Mouse (Mus musculus): ENCODE results near the gene Ttll12. TPM values are rescaled to one million over a fixed set of nuclear protein-coding genes. Genes with fewer than 3 reads are reported as not detected.

Gene Ttll12
- total RNA-seq, 2 experiments from 2014 or later = 4.2 to 4.9 TPM

DNA sequence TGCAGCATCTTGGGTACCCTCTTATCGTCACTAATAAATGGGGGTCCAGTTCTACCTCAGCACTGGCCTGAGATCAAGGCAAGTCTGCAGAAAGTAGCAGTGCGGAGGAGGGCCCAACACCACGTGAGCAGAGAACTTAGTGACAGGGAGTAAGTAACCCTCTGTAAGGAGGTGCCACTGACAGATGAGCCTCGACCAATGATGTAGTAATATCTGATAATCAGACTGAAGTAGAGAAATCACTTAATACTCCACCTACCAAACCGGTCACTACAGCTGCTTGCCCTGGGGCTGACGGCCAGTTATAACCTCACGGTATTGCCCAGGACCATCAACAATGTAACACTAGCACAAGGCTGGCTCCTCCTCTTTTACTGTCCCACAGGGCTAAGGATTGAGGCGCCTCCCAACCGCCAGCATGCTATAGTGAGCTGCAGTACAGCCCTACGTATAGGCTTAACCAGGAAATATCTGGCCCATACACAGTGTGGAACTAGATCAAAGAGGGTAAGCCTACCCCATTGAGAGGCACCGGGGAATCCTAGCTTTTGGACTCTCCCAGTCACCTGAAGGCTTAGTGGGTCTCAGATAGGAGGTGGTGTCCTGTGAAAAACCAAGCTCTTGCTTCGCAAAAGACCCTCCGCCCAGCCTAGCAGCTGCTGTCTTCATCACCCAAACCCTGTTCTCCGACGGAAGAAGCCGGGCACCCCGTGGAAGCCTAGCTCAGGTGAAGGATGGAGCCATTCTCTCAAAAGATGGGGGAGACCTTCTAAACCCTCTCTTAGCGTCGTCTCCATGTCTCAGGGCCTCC is 1.1 kb downstream of the Ttll12 start:
- no peak for DNase-seq

DNA sequence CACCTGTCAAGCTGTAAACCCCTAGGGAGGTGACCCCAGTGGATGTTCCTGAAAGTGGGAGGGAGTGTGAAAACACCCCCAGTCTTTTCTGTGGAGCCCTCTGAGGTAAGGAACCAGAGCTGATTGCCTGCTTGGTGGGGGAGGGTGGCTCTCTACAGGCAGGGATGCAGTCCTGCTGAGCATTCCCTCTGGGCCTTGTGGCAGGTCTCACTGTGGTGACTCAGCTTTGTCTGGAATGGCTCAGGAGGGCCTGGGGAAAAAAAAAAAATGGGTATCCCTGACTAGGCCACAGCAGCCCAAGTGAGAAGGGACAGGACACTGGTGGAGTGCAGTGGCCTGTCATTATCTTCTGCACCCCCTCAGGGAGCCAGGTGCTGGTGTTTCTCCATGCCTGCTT is 1.8 kb downstream of the Ttll12 start:
- DNase-seq = no peak

DNA sequence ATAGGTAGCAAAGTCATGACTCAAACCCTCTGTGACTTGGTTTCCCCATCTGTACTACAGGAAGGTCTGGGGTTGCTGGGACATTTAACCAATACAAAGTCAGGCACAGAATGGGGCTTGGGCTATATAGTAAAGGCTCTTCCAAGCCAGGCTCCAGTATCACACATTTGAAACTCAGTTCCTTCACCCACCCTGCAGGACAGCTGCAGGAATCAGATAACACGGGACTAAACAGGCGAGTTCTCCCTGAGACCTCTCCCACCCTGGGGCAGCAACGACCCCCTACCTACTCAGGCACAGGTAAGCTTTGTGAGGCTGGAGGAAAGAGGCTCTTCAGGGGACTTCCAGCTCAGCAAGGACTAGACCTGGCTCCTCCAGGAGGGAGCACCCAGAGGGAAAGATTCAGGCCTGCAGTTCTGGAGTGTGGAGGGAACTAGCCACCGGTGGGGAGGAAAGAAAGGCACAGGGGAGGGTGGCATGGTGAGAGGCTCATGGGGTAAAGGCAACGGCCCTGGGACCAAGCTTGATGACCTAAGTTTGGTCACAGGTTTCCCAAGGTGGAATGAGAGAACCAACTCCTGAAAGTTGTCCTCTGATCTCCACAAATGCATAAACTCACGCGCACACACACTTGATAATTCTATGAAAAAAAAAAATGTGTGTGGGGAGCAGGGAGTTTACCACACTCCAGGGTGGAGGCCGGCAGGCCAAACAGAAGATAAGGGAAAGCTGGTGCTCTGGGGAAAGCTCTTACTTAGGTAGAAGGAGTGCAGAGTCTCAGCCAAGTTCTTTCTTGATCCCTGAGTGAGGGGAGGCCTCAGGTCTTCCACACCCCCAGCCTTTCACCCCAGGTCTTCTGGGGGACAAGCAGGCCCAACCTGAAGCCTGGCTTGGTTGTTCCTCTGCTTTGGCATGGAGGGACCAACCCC is 2.4 kb downstream of the Ttll12 start:
- no peak for DNase-seq

DNA sequence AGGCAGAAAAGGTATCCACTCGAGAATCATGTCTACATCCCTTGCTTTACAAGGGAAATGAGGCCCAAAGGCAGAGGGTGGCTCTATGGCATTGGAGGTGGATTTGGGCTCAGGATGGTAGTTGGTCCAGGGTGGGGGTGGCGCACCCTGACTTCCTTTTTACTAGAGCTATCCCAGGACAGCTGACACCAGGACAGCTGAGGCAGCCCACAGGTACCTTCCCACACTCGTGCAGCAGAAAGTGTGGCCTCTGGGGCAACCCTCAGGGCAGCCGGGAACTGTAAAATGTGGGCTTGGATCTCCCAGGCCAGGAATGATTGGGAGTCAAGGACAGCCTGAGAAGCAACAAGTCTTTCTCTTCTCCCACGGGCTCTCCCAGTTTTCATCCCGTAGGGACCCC is 3.2 kb downstream of the Ttll12 start:
- DNase-seq = no peak

DNA sequence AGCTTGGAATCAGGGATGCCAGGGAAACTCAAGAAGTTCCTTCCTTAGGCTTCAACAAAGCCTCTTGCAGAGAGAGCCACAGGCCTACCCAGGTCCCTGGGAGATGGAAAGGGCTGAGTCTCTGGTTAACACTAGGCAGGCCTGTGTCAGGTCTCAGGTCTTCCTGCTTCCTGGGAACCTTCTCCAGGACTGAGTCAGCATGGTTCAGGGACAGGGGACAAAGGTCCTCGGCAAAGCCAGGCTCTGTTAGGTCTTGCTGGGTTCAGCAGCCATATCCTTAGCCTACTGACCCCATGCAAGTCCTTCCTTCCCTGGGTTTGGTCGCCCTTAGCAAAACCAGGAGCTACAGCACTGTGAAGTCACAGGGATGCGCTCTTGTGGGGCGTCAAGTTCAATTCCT is 4.1 kb downstream of the Ttll12 start:
- no peak for DNase-seq

DNA sequence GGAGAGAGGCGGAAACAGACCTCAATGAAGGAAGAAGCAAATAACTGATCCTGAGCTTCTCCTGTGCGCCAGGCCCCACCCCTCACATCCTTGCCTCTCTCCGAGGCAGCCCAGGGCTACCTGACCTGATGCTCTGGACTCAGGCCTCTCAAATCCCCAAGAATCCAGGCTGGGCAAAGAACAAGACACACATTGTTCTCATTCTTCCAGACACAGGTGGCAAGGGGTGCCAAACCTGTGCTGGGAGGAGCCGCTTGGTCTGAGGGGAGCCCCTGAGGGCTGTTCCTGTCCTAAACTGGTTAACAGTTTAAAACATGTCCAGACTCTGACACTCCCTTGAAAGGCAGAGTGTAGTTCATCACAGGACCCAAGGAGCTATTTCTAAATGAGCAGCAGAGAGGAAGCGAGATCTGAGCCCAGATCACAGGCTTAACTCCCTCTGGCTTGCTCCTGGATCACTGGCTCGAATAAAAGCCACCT is 10.2 kb downstream of the Ttll12 start:
- no peak for DNase-seq

DNA sequence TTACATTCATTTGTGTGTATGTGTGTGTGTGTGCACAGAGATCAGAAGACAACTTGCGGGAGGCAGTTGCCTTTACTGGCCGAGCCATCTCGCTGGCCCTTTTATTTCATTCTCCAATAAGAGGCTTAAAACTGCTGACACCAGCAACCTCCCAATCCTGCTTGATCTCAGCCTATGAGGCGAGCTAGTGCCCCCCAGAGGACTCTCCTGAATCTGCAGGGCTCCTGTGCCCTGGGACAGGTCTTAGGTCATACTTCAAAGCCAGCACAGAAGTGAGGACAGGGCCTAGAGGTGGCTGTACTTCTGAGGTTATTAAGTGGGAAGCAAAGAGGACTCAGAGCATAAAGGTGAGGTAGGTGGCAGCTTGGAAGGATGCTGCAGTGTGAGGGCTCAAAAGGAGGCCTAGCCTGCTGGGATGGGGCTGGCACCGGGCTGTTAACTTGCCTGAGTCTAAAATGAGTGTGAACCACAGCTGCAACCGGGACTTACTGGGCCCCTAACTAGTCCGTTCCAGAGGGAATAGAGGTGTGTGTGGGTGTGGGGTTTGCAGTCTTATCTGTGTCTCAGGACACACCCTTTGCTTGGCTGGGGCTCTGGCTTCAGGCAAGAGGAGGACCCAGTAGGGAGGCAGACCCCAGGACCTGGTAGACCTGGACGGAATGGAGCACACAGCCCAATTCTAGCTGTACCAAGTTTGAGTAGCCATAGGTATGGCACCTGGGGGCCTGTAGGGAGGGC is 11.4 kb downstream of the Ttll12 start:
- DNase-seq = peak; percentile 53

DNA sequence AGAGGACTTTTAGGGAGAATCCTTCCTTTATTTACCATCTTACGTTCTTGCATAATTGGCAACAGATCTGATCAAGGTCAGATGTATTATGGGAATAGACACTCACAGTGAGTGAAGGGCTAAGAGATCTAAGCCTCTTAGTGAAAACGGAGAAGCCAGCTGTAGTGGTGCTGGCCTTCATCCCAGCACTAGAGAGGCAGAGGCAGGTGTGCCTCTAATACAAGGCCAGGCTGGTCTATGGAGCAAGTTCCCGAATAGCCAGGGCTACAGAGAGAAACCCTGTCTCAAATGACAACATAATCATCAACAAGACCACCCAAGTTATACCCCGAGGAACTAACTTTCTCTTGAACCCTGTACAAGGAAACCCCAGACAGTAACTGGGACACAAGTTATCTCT is 12.0 kb downstream of the Ttll12 start:
- no peak for DNase-seq

DNA sequence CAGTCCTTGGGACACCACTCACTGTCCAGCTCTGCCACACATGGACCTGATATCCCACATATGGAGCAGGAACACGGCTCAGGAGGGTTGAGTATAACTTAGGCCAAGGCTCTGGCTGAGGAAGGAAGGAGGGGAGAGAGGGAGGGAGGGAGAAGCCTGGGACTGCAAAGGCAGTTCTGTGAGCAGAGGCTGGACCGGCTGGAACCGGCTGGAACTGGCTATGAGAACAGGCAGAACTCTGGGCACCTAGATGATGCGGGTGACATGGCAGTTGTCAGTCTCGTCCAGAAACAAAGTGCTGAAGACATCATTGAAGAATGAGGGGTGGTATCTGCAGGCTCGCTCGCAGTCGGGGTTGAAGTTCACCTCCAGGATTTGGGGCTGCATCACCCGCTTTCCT is 18.3 kb downstream of the Ttll12 start:
- no peak for DNase-seq

DNA sequence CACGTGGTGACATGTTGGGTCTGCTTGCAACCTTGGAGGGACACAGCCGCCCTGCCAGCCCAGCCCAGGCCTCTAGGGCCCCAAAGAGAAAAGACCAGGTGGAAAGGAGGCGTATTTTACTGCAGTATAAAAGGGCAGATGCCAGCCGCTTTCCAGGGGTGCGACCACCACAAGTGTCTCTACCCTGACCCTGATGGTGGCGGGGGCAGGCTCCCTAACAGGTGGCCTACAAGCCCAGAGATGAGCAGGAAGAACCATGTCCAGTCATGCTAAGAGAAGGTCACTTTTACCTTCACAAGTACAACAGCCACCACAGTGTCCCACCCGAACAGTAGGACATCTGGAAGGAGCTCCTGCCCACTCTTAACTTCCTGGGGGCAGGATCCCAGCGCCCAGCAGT is 19.4 kb downstream of the Ttll12 start:
- DNase-seq = no peak

DNA sequence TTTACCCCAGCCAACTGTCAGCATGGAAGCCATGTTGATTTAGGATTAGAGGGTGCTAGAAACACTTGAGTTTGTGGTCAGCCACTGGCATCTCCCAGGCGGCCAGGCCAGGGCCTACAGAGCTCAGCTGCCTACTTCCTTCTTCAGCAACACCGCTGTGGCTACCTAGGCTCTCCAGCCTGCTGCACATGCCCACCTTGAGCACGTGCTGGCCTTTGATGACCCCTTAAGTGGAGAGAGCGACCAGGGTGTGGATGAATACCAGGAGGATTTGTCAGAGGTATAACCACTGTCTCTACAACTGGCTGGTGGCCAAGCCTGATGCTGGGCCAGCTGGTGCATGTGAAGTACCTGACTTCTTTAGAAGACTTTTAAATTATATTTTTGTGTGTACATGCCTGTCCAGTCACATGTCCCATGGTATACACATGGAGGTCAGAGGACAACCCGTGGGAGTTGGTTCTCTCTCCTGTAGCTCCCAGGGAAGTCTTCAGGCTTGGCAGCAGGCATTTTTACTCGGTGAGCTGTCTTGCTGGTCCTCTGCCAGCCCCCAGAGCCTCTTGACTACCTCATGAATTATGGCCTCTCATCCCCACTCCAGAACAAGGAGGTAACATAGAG is 20.1 kb downstream of the Ttll12 start:
- DNase-seq = no peak

DNA sequence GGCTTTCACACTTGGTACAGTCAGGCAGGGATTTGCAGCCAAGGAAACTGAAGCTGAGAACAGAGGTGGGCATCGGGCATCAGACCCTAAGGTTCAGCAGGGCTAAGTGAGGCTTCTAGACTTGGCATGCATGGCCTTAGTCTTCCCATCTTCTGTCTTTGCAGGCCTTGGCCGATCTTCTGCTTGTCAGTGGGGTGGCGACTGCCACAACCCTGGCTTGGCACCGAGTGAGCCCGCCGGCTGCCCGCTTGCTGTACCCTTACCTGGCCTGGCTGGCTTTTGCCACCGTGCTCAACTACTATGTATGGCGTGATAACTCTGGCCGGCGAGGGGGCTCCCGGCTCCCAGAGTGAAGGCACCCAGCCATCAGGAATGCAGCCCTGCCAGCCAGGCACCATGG is 21.4 kb downstream of the Ttll12 start:
- DNase-seq = no peak

DNA sequence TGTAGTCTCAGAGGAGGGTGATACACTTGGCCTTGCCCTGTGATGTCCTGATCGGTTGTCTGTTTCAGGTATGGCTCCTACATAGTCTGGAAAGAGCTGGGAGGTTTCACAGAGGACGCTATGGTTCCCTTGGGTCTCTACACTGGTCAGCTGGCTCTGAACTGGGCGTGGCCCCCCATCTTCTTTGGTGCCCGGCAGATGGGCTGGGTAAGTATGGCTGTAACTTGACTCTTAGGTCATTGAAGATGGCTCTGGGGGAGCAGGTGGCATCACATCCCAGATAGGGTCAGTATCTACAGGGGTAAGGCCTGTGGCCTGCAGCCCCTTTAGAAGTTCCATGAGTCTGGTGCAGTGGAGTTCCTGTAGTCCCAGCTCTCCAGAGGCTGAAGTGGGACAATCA is 22.8 kb downstream of the Ttll12 start:
- no peak for DNase-seq

DNA sequence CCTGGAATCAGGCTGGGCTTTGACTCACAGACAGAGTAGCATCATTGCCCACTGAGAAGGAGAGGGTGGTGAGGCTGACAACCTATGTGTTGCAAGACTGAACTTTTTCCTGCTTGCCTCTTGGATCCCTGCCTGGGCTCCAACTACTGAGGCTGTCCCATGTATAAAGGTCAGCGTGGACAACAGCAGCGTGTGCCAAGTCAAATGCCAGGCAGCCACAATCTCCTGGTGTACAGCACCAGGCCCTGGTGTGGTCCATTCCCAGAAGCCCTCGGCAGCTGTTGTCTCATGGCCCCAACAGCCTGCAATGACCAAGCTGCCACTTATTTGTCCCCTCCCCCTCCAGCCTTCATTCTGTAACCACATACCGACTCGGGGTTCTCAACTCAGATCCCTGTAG is 23.3 kb downstream of the Ttll12 start:
- peak; percentile 42 for DNase-seq

DNA sequence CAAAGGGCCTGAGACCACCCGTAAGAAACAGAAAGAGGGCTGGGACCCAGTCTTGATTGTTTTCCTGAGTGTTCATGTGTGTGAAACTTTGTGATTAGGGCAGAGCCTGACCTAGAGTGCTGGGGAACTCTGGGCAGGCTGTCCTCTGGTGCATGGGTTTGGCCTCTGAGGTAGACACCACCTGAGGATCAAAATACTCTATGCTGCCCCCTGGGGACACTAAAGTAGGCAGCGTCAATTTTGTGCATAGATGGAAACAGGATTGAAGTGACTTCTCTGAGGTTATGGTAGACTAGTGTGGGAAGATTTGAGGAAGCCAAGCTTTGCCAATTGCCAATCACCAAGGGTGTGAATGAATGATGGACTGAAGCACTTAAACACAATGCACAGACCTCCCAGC is 24.3 kb downstream of the Ttll12 start:
- no peak for DNase-seq

DNA sequence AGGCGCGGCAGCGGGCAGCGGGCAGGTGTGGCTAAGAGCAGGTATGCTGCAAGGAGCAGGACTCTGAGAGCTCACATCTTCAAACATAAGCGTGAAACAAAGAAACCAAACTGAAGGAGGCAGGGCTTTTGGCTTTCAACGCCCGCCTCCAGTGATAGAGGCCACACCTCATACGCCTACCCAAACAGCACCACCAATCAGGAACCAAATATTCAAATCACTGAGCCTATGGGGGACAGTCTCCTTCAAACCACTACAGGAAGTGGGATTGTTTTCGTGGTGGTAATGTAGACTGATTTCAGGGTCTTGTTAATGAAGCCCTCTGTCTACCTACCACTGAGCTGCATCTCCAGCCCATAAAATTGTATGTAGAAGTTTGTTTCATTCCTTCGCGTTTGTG is 25.3 kb downstream of the Ttll12 start:
- DNase-seq = no peak

DNA sequence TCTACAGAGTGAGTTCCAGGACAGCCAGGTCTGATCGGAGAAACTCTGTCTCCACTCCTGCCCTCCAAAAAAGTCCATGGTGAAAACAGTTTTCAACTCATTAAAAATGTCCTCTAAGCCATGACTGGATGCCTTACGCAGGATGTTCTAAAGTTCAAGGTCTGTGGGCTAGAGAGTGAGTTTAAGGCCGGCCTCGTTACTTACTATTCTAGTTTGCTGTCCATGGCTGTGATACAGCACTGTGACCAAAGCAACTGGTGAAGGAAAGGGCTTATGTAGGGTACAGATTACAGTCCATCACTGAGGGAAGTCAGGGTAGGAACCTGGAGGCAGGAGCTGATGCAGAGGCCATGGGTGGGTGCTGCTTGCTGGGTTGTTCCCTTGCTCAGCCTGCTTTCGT is 26.4 kb downstream of the Ttll12 start:
- DNase-seq = no peak

DNA sequence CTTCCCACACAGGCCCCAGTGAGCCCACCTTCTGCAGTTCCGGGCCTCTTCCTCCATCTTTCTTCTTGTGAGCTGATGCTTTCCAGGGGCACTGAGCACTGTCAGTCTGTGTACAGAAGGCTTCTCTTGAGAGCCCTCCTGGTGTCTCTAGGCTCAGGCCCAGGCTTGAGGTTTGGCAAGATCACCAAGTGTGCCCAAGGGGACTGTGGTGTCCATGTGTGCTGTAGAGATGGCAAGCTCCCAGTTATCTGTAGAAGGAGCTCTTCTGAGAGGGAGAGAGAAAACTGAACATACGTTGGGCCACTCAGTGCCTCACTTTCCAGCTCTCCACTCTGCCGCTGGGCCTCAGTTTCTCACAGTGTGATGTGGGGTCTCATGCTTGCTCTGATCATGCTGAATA is 27.2 kb downstream of the Ttll12 start:
- DNase-seq = no peak

DNA sequence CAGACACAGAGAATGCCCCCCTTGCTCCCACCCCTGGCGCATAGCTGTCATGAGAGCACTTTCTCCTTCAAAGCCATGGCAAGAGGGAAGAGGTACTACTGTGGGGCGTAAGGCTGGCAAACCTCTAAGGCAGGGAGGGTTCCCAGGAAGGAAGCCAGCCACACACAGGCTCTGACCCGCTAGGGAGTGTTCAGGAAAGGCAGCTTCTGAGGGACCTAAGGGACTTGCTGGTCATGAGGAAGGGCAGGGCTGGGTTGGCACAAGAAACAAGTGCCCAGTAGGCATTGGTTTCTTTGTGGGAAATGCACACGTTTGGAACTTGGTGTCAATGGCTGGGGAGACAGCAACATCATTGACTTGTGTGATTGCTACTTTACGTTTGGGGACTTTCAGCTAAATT is 29.0 kb downstream of the Ttll12 start:
- no peak for DNase-seq

DNA sequence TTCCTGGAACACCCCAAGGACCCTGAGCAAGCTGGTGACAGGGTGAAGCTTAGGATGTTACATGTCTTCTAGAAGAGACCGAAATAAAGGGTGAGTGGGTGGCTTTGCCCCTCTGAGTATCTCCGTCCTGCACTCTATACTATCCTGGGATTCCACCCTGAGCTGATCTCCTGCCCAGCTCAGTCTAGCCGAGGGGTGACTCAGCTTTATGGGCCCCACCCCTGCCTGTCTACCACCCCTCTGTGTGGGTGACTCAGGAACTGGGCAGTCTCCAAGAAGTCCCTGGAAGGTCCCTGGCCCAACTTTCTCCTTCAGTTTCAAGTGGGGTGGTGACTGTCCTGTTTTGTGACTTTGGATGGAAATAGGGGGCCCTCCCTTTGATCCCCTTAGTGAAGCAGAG is 29.5 kb downstream of the Ttll12 start:
- DNase-seq = peak; percentile 30

DNA sequence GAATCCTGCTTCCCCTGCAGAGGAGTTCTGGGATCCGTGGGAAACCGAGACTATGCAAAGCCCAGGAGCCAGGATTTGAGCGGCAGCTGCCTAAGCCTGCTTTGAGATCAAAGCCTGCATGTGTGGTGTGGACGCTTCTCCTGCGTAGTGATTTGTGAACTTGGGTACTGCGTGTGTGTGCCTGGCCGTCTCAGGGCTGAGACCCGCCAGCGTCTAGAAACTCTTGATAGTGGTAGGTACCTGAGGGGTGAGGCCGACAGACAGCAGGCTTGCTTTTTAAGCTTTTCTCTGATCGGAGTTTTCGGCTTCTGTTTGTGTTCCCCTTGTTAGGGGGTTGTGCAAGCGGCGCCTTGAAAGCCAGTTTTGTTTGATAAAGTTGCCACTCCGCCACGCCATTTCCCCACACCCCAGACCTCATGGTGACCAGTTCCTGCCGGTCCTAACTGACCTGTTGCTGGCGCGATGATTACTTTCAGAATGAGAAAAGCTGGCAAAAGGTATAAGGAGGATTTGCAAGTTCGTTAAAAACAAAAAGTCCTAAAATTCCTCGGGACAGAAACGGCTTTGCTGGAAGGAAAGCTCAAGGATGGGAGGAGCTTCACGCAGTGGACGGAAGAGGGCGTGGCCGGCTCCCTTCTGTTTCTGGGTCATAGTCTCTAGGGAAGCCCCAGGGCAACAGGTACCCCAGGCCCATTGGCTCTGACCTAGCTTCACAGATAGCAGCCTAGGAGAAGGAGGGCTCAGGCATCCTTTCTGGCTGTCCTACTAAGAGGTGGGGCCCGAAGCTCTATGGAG is 30.9 kb downstream of the Ttll12 start:
- DNase-seq = no peak
